Mouse (Mus musculus): ENCODE results near the gene Coq2.

DNA sequence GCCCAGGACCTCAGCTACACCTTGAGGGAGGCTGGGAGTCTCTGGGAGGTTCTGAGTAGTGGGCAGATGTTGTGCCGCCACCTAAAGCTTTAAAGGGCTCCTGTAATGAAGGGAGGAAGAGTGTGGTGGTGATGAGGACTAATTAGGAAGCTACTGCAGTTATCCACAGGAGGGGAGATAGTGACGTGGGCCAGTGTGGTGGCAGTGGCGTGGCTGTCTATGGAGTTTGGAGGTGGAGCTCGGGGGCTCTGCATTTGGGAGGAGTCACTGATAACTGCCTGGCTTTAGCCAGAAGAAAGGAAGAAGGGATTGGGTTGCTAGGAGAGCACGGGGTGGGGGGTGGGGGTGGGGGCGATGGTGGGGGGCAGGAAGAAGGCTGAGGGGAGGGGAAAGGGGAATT is 26.4 kb downstream of the Coq2 start:
- TF ChIP-seq CTCF (IDR thresholded peaks at IDR 0.05; ENCODE audit: extremely low read depth, insufficient read depth, insufficient read length, insufficient replicate concordance) (no peak), POLR2A (IDR thresholded peaks at IDR 0.05; ENCODE audit: low read depth, low read length) (no peak)
